Mouse (Mus musculus) skeletal muscle tissue, adult 2 months (tissue): ENCODE measurements around the gene Blvrb.

Source experiments
- DNase-seq: peaks from one replicate; pipeline ENCODE4 v3.0.0-alpha.2; 2012; ENCODE audit warnings: low read depth, low spot score

The Blvrb gene

GRCm38 (mm10) chr7:27514961-27515360, 67.2 kb downstream of the Blvrb start:
- DNase-seq: no peak
